8 mouse cellular contexts compared by ENCODE assay signal in the genomic region with DNA sequence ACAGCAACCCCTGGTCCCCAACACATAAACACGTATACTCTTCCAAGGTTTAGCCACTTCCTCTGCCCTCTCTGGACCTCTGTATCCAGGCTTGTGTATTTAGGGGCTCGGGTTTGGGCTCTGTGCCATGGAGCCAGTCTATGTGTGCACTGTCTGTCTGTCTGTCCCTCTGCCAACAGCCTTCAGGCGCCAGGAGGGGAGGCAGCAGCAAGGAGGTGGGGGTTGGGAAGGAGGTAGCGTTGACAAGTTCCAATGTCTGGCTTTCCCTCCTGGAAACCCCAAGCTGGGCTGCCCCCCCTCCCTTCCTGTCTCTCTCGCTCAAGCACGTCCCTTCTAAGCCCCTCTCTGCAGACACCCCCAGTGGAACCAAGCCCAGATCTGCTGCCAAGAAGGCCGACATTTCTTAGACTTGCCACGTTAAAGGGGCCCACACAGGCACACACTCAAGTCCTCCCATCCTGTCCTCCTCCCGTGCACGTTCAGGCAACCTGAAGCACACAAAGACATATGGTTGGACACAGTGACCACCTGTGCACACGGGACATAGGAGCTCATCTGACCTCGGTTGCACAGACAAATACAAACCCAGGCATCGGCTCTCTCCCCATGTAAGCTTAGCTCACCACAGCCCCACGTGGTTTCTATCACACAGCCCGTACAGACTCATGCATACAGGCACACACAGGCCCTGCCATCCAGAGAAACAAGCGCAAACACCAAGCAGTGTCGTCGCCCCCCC. TPM values are rescaled to one million over a fixed set of nuclear protein-coding genes. Genes with fewer than 3 reads are reported as not detected.
DNase-seq lines count a peak whose midpoint lies in the region; ATAC-seq and TF ChIP-seq lines count a peak whose summit lies in the region.

No protein-coding gene starts in this region.

- no peaks in the 10 kb centered on the region for H3K9me3 ChIP-seq in hindbrain, postnatal 0 days (ENCODE audit: low read length)
- H3K9me3 ChIP-seq in liver, embryonic 16.5 days (replicated peaks; ENCODE audit: control insufficient read depth, low read length) = no peaks in the 10 kb centered on the region
- no peaks in the 10 kb centered on the region for H3K9me3 ChIP-seq in stomach, postnatal 0 days (ENCODE audit: control insufficient read depth, low read length)

- no peak; the same call in 1 of the 2 replicates for TF ChIP-seq POLR2A in embryonic fibroblast, embryonic 13.5 days (IDR thresholded peaks at IDR 0.05; ENCODE audit: low read depth, low read length)

- peak overlapping the region; percentile 18; the same call in 1 of the 2 replicates for H3K4me2 ChIP-seq in hindbrain, postnatal 0 days (ENCODE audit: low read depth, low read length)
- H3K4me2 ChIP-seq in liver, embryonic 16.5 days (ENCODE audit: low read depth, low read length) = no peak overlapping the region
- peak overlapping the region; percentile 38 for H3K4me2 ChIP-seq in stomach, postnatal 0 days (replicated peaks; ENCODE audit: low read depth)

- no peaks in the 10 kb centered on the region for H3K36me3 ChIP-seq in hindbrain, postnatal 0 days (ENCODE audit: insufficient read depth, low read length)
- H3K36me3 ChIP-seq in liver, embryonic 16.5 days (ENCODE audit: control insufficient read depth, insufficient read depth) = no peaks in the 10 kb centered on the region
- no peaks in the 10 kb centered on the region for H3K36me3 ChIP-seq in stomach, postnatal 0 days (ENCODE audit: control insufficient read depth, insufficient read depth, low read length)

- H3K4me3 ChIP-seq in embryonic fibroblast, embryonic 13.5 days (ENCODE audit: insufficient read depth, low read length) = no peak overlapping the region
- no peak overlapping the region for H3K4me3 ChIP-seq in hindbrain, postnatal 0 days (ENCODE audit: low read length)
- no peak overlapping the region for H3K4me3 ChIP-seq in liver, embryonic 16.5 days (ENCODE audit: low read depth, low read length)
- H3K4me3 ChIP-seq in stomach, postnatal 0 days (ENCODE audit: low read depth, low read length) = no peak overlapping the region

- peaks cover 41% of the 10 kb centered on the region for H3K4me1 ChIP-seq in embryonic fibroblast, embryonic 13.5 days (ENCODE audit: control insufficient read depth, insufficient read depth, low read length)
- peaks cover 56% of the 10 kb centered on the region for H3K4me1 ChIP-seq in hindbrain, postnatal 0 days (ENCODE audit: insufficient read depth, low read length)
- H3K4me1 ChIP-seq in liver, embryonic 16.5 days (ENCODE audit: control insufficient read depth, low read depth, low read length) = peaks cover 47% of the 10 kb centered on the region
- H3K4me1 ChIP-seq in stomach, postnatal 0 days (replicated peaks; ENCODE audit: control insufficient read depth, insufficient read depth) = peaks cover 32% of the 10 kb centered on the region

- WGBS in hindbrain, postnatal 0 days = 15% methylated on average over 18 of the region's 18 CpGs
- WGBS in liver, embryonic 16.5 days (ENCODE audit: insufficient replicate concordance) = 24% methylated on average over 18 of the region's 18 CpGs
- 6% methylated on average over 16 of the region's 18 CpGs for WGBS in stomach, postnatal 0 days

- H3K27ac ChIP-seq in embryonic fibroblast, embryonic 13.5 days (ENCODE audit: insufficient read depth, low read length) = peak overlapping the region; percentile 58
- peak overlapping the region; percentile 87 for H3K27ac ChIP-seq in hindbrain, postnatal 0 days
- H3K27ac ChIP-seq in liver, embryonic 16.5 days (ENCODE audit: low read length) = no peak overlapping the region; the same call in 1 of the 2 replicates
- H3K27ac ChIP-seq in stomach, postnatal 0 days (replicated peaks) = peak overlapping the region; percentile 92

- H3K27me3 ChIP-seq in hindbrain, postnatal 0 days (ENCODE audit: insufficient read depth, low read length) = no peaks in the 10 kb centered on the region
- peaks cover 37% of the 10 kb centered on the region for H3K27me3 ChIP-seq in liver, embryonic 16.5 days (ENCODE audit: control insufficient read depth, insufficient read depth, low read depth, low read length)
- H3K27me3 ChIP-seq in stomach, postnatal 0 days (ENCODE audit: control insufficient read depth, insufficient read depth, low read length) = no peaks in the 10 kb centered on the region

- peak overlapping the region; percentile 35; the same call in 1 of the 2 replicates for H3K9ac ChIP-seq in hindbrain, postnatal 0 days (replicated peaks; ENCODE audit: low read length)
- H3K9ac ChIP-seq in liver, embryonic 16.5 days (ENCODE audit: low read depth, low read length) = no peak overlapping the region
- H3K9ac ChIP-seq in stomach, postnatal 0 days (ENCODE audit: low read length) = peak overlapping the region; percentile 47

- peak; percentile 59 to 78 for DNase-seq in cerebellum, postnatal 14 days
- DNase-seq in cerebellum, adult 11 months = no peak
- peak; percentile 45 for DNase-seq in 3T3-L1 (ENCODE audit: low read depth, low spot score)
- DNase-seq in hindbrain, postnatal 0 days (ENCODE audit: low spot score) = peak; percentile 83
- DNase-seq in stomach, postnatal 0 days (ENCODE audit: low spot score) = peak; percentile 61
- no peak for DNase-seq in adrenal gland, adult 2 months

- TF ChIP-seq CTCF in embryonic fibroblast, embryonic 13.5 days (IDR thresholded peaks at IDR 0.05; ENCODE audit: borderline replicate concordance, insufficient read depth, low read length) = no peak
- TF ChIP-seq CTCF in hindbrain, postnatal 0 days (IDR thresholded peaks at IDR 0.05; ENCODE audit: low read depth) = peak; percentile 6; the same call in 1 of the 2 replicates
- TF ChIP-seq CTCF in stomach, postnatal 0 days (IDR thresholded peaks at IDR 0.05; ENCODE audit: low read depth) = no peak

- no peak for TF ChIP-seq EP300 in stomach, postnatal 0 days (optimal IDR thresholded peaks at IDR 0.05)

- ATAC-seq in hindbrain, postnatal 0 days = peak; percentile 34
- ATAC-seq in liver, embryonic 16.5 days (ENCODE audit: low read depth) = 0 out of 2 replicates have a peak, but pooled peaks have one; percentile 28
- peak; percentile 7; the same call in 1 of the 2 replicates for ATAC-seq in stomach, postnatal 0 days (ENCODE audit: low FRiP score, low TSS enrichment)

RNA-seq across cellular contexts. Expression of a gene that starts 39.4 kb away (rescaled TPM):
- polyA plus RNA-seq in embryonic fibroblast, embryonic 13.5 days (2011; ENCODE audit: insufficient read length, low read depth, missing spikeins) = 101 and 107 TPM in 2 replicates
- 14.1 and 14.7 TPM in 2 replicates for total RNA-seq in hindbrain, postnatal 0 days (2014; rRNA removed)
- 27.5 and 32.3 TPM in 2 replicates for polyA plus RNA-seq in hindbrain, postnatal 0 days (2015; fragmentation: Nextera tagmentation; extraction: Ambion mirVana)
- 41.4 and 42.7 TPM in 2 replicates for polyA plus RNA-seq in liver, embryonic 16.5 days (2015; fragmentation: Nextera tagmentation; extraction: Ambion mirVana)
- 71.4 and 84.2 TPM in 2 replicates for polyA plus RNA-seq in stomach, postnatal 0 days (2015; fragmentation: Nextera tagmentation; extraction: Ambion mirVana)
- 100 to 1,000 TPM in 1 of 2 experiments, 10 to 100 TPM in 1; 99.4 to 130 TPM for total RNA-seq in adrenal gland, adult 2 months (2021)
- polyA plus RNA-seq in adrenal gland, adult 2 months (2012; rRNA removed) = 43.2 and 57.0 TPM in 2 replicates

Comparison
In these comparisons a context has a peak if more than half of its experiments do, and no peak if none do; other contexts are left out.
1. DNase-seq: peak in cerebellum, postnatal 14 days (2 of 2), 3T3-L1 (single experiment), hindbrain, postnatal 0 days (single experiment) and stomach, postnatal 0 days (single experiment); none in cerebellum, adult 11 months (single experiment) and adrenal gland, adult 2 months (single experiment).
2. Peak in every context shown above with its lines, with median percentiles within 50 percentile points of each other: ATAC-seq.